Mouse (Mus musculus) NIH3T3 (cell line): ENCODE measurements around the gene P2ry4.

ENCODE experiments used
- DNase-seq: peaks from one replicate; pipeline ENCODE4 v3.0.0-alpha.2; 2012; ENCODE audit warnings: low read depth

P2ry4 gene

DNA sequence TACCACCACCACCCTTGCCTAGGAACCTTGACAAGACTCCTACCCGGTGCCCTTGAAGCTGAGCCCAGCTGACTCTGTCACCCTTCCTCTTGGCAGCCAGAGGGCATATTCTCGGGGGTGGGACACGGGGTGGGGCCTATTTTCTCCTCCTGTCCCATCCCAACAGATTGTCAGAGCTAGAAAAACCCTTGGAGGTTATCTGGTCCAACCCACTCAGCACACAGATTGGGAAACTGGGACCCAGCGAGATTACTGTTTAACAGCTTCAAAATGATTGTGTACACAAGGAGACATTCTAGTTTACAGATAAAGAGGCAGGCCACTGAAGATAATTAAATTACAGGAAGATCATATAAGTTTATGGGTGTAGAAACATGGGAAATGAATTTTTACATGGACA lies at the start of gene P2ry4:
TSS of gene P2ry4 (minus strand) at position 79 of the 400 bp plus-strand sequence.
- DNase-seq: no peak

DNA sequence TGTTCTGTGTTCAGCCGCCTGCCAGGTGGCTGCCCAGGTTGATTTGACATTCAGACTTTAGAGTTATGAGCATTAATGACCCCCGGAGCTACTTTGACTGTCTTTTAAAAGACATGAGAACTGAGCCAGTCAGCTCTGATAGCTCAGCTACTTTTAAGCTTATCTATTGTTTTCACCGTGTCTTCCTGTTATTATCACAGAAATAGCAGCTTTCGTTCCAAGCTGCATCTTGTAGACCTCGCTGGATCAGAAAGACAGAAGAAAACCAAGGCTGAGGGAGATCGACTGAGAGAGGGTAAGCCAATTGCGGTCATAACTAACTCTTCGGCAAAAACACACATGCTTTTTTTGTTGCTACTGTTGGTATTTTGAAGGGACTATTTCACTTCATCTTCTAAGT lies 43.8 kb upstream of the P2ry4 start:
- DNase-seq: no peak

DNA sequence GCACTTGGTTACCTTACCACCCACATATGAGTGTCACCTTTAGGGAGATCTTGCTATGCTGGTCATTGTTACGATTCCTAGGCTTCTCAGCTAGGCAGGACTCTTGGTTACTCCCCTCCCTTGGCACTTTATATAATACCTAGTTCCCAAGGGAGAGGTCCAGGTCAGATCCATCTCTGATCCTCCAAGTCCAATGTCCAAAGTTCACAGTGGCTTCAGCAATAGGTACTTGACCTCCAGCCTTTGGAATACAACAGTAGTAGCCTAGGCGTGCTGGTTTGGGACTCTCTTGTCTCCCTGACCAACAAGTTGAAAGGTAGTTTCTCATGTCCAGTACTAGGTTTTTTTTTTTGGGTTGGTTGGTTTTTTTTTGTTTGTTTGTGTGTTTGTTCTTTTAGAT lies 34.4 kb upstream of the P2ry4 start:
- DNase-seq: no peak

DNA sequence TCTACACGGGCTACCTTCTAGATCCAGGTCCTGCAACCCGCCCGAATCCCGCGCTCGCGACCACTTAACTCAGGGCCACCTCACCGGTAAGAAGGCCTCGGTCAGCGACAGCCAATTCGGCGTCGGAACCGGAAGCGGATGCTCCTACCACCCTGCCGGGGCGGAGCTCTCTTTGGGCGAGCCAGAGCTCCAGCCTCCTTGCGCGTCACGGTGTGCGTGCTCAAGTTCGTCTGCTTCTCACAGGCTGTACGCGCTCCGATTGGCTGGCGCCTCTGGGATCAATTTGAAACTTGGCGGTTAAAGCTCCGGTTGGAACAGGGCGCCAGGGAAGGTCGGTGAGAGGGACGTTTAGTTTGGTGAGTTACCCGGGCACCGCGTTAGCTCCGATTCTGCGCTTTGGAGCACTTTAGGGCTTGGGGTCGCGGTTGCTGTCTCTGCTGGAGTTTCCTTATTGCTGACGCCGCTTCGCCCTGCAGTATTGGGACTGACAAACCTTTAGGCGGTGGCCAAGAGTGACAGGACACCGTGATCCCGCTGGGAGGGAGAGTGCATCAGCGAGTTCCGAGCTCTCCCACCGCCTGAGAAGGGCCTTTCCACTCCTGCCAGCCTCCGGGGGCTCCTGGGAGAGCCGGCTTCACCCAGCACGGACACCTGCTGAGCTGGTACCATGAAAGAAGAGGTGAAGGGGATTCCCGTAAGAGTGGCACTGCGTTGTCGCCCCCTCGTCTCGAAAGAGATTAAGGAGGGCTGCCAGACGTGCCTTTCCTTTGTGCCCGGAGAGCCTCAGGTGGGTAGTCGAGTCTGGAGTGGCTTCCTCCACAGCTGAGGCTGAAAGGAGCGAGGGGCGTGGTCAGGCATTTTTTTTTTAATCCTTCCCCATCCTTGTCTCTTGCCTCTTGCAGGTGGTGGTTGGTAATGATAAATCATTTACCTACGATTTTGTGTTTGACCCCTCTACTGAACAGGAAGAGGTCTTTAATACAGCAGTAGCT lies 31.4 kb upstream of the P2ry4 start, which contains the start of gene Pdzd11:
TSS of gene Pdzd11 (minus strand) at position 767 of the 992 bp plus-strand sequence.
- DNase-seq: peak; percentile 95

DNA sequence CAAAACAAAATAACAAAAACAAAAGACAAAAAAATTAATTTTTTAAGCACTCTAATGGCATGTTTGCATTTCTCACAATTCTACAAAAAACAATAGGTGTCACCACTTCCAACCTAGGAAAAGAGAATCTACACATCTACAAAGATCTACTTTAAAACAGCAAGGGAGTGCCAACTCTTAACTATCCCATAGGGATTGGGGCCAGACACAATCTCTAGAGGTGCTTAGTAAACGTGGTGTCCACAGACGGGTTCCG lies 30.8 kb upstream of the P2ry4 start, which contains the start of gene Kif4:
TSS of gene Kif4 (plus strand) at position 192 of the 256 bp plus-strand sequence.
- DNase-seq: no peak

DNA sequence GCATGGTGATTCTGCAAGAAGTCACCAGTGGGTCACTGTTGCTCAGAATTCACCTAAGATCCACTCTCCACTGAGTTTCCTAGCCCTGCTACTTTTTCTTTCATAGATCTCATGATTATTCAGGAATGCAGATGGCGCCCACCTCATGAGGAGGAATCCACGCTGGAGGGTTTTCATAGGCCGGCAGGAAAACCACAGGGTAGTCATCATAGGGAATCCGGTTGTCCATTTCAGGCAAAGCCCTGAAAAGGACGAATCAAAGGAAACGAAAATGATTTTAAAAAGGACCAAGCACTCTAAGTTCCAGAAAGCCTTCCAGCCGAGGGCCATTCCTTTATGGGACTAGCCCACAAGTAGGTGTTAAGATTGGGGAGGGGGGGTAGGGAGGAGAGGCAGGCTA lies 30.5 kb upstream of the P2ry4 start:
- DNase-seq: peak; percentile 56

DNA sequence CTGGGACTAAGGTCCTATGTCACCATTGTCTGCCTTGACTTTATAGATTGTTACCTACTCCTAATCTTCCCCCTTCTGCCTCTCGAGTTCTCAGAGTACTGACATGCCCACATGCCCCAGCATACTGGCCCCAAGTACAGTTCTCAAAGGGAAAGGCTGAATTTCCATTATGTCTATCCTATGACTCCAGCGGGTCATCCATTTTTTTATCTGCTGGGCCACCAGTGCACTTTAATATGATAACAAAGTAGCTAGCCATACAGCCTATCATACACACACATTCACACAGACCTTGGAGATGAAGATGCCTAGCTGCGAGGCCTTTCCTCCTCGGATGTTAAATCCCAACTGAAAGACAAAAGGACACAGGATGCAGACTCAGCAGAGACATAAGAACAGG lies 29.6 kb upstream of the P2ry4 start:
- DNase-seq: no peak

DNA sequence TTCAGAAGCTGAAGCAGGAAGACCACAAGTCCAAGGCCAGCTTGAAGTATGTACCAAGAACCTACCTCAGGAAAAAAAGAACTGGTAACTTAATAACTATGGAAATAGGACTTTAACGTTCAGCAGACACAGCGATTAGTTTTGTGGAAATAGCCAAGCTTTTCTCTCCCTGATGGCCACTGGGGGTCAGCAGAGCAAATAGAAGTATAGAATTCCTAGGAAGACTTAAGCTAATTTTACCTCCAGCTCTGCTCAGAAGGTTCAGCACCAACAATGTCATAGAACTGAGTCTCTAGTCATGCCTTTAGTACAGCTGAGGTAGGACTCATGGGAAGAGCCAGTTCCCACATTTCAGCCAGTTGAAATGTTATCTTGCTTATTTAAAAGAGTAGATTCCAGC lies 26.7 kb upstream of the P2ry4 start:
- peak; percentile 61 for DNase-seq

DNA sequence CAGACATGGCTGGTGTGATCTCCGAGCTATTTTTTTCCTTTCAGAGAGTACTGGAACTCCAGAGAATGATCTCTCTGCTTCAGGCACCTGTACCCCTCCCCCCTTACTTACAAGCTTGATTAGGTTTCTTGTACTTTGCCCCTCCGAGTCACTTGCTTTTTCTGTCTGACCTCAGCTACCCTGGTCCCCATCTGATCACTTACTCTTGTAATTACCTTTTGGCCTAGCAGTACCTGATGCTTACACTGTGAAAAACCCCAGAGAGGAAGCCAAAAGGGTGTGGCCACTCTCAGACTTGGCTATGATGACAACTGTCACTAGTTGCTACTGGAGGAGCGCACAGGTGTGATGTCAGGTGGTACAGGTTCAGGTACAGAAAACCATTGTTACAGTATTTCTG lies 23.8 kb upstream of the P2ry4 start:
- no peak for DNase-seq

DNA sequence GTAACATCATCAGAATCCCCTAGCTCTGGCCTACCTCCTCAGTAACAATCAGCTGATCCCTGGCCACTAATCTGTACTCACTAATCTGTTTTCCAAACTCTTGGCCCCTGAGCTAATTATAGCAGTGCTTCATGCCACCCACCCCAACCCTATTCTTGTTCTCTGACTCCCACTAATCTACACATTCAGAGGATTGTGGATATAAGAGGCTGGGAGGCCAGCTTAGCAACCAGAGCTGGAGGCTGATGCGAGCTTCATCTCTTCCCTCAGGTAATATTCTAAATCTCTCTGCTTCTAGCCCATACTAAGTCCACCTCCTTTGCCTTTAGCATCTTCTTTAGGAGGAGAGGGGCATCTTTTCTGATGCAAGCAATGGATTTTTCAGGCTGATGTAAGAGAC lies 10.6 kb upstream of the P2ry4 start, which contains the start of gene Arr3:
TSS of gene Arr3 (plus strand) at position 184 of the 400 bp plus-strand sequence.
- DNase-seq: no peak

DNA sequence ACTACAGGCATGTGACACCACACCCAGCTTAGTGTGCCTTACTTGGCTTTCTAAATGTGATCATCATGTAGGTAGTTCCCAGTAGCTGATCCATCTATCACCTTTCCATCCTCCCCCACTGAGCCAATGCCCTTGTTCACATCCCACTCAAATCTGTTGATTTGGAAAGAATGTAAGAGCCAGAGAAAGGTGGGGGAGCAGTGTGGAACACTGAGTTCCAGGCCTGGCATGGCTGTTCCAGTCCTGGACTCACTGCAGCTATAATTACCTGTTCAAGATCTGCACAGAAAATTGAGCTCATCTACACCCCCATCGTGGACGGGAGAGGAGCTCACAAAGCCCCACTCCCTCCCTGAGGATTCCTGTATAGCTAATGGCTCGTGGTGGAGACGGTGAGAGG lies 5.1 kb upstream of the P2ry4 start:
- DNase-seq: no peak

DNA sequence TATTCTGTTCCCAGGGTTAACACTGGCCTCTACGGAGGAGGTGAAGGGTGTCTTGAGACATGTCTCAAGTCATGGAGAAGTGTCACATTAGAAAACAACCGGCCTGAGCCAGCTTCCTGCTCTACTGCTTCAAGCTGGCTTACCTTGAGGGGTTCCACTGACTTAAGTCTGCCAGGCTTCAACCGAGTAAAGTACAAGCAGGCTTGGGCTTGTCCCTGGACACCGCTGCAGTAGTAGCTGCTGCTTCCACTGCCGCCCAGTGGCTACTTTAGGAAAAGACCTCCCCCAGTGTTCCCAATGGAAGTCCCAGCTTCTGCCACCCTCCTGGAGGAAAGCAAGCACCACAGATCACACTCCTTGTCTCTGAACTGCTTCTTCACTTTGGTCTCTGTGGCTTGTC lies 2.8 kb upstream of the P2ry4 start:
- peak; percentile 58 for DNase-seq

DNA sequence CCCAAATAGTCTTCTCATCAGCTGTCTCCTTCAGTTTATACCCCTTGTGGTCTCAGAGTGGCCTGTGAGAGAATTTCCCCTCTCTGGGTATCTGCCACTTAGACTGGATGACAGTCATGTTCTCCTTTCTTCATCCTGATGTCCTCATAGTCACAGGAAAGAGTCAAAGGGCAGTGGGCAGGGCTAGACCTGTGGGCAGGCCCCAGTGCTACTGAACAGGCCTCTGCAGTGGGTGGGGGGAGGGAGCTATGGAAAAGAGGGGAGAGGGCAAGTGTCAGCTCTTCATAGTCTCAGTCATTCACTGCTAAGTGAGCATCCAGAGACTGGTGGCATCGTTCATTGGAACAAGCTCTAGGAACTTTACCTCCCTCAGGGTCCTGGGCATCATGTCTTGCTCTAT lies 22.7 kb downstream of the P2ry4 start, which contains the start of gene Awat1:
TSS of gene Awat1 (plus strand) at position 301 of the 400 bp plus-strand sequence.
- DNase-seq: no peak

DNA sequence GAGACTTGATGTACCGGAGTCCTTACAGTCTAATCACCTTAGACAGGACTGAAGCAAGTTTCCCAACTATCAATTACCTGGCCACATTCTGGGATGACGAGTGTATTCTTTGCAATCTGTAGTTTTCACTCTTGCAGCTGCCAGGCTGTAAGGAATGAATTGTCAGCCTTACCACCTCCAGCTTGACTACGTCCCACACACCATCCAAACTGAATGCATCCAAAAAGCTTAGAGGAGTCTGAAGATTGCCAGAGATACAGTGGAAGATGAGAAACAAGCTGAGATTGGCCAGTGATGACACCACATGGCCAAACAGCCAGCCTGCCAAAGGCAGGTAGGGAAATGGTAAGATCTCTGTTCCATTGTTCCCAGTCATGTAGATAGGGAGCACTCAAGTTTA lies 29.0 kb downstream of the P2ry4 start:
- DNase-seq: no peak

DNA sequence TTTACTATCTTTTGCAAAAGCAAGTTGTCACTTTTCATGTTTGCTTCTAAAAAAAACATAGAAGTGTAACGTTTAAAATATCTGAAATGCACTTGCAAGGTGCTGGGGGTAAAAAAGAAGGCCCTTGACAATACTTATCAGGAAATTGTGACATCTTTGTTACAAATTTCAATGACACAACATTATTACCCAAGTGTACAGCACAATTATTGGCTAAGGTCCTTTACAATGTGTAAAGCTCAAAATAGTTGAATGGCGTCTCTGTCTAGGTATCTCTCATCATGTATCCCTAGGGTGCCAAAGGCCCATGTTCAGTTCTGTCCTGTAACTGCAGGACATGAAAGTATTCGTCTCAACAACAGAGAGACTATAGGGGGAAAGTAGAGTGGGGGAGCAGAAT lies 38.6 kb downstream of the P2ry4 start:
- DNase-seq: no peak
